Mouse (Mus musculus): ENCODE measurements at regions not wholly inside any gene's neighbourhood (a gene's known extent, or its start where the extent isn't known, plus 50 kb on each side); places are given as distances from the start of the nearest gene placed in this dataset.
"Not testable (repeated sequence)": the region's sequence is repeated elsewhere in the genome, so short reads cannot be mapped to it uniquely, and the experiment has no call there.

GRCm38 (mm10) chr19:8496561-8496960, 91.7 kb upstream of the Slc22a30 start:
- not testable (repeated sequence) for H3K9me3 ChIP-seq (ENCODE audit: control insufficient read depth, low read length); H3K4me2 ChIP-seq; H3K27ac ChIP-seq (ENCODE audit: low read depth, low read length); H3K9ac ChIP-seq (ENCODE audit: low read depth, low read length); H3K27me3 ChIP-seq (replicated peaks; ENCODE audit: control insufficient read depth, insufficient read depth, low read length); ATAC-seq (replicated peaks; ENCODE audit: low FRiP score); H3K4me3 ChIP-seq (ENCODE audit: low read depth, low read length); H3K4me1 ChIP-seq (replicated peaks; ENCODE audit: control insufficient read depth, insufficient read depth, low read length); H3K36me3 ChIP-seq (ENCODE audit: control insufficient read depth, insufficient read depth, low read length); DNase-seq (ENCODE audit: low spot score)
- WGBS, result 88% methylated on average over 3 of the region's 3 CpGs

- H3K9me3 ChIP-seq (ENCODE audit: control insufficient read depth, low read length); H3K4me2 ChIP-seq; H3K4me1 ChIP-seq (replicated peaks; ENCODE audit: control insufficient read depth, insufficient read depth, low read length); H3K9ac ChIP-seq (ENCODE audit: low read depth, low read length); H3K27me3 ChIP-seq (replicated peaks; ENCODE audit: control insufficient read depth, insufficient read depth, low read length); H3K27ac ChIP-seq (ENCODE audit: low read depth, low read length); H3K36me3 ChIP-seq (ENCODE audit: control insufficient read depth, insufficient read depth, low read length); DNase-seq (ENCODE audit: low spot score); ATAC-seq (replicated peaks; ENCODE audit: low FRiP score); H3K4me3 ChIP-seq (ENCODE audit: low read depth, low read length): not testable (repeated sequence)
- 82% methylated on average over 2 of the region's 2 CpGs for WGBS
Measured at GRCm38 (mm10) chr19:8497526-8497925, 92.6 kb upstream of the Slc22a30 start.

- 72% methylated on average over 6 of the region's 6 CpGs for WGBS
- H3K4me1 ChIP-seq (replicated peaks; ENCODE audit: control insufficient read depth, insufficient read depth, low read length), result not testable (repeated sequence)
- H3K4me3 ChIP-seq (ENCODE audit: low read depth, low read length), result peak overlapping the region; percentile 47
Measured at GRCm38 (mm10) chr19:8517721-8518120, 73.3 kb upstream of the Slc22a8 start.

GRCm38 (mm10) chr19:8518273-8518672, 72.8 kb upstream of the Slc22a8 start:
- peak overlapping the region; percentile 47 for H3K4me3 ChIP-seq (ENCODE audit: low read depth, low read length)
- no peaks in the 10 kb centered on the region for H3K27me3 ChIP-seq (replicated peaks; ENCODE audit: control insufficient read depth, insufficient read depth, low read length)
- peak overlapping the region; percentile 38 for H3K9ac ChIP-seq (ENCODE audit: low read depth, low read length)
- no peaks in the 10 kb centered on the region for H3K36me3 ChIP-seq (ENCODE audit: control insufficient read depth, insufficient read depth, low read length)
- H3K4me2 ChIP-seq, result peak overlapping the region; percentile 62
- no peaks in the 10 kb centered on the region for H3K9me3 ChIP-seq (ENCODE audit: control insufficient read depth, low read length)
- DNase-seq (ENCODE audit: low spot score) (peak; percentile 32), ATAC-seq (replicated peaks; ENCODE audit: low FRiP score) (peak; percentile 57; the same call in 1 of the 2 replicates)
- WGBS, result 43% methylated on average over 11 of the region's 11 CpGs
- H3K27ac ChIP-seq (ENCODE audit: low read depth, low read length), result no peak overlapping the region
- H3K4me1 ChIP-seq (replicated peaks; ENCODE audit: control insufficient read depth, insufficient read depth, low read length), result no peaks in the 10 kb centered on the region

More at GRCm38 (mm10) chr19:8517721-8518120, 73.3 kb upstream of the Slc22a8 start:
- H3K27me3 ChIP-seq (replicated peaks; ENCODE audit: control insufficient read depth, insufficient read depth, low read length); H3K36me3 ChIP-seq (ENCODE audit: control insufficient read depth, insufficient read depth, low read length); H3K9ac ChIP-seq (ENCODE audit: low read depth, low read length); H3K27ac ChIP-seq (ENCODE audit: low read depth, low read length); DNase-seq (ENCODE audit: low spot score); H3K9me3 ChIP-seq (ENCODE audit: control insufficient read depth, low read length); ATAC-seq (replicated peaks; ENCODE audit: low FRiP score): not testable (repeated sequence)
- peak overlapping the region; percentile 62 for H3K4me2 ChIP-seq

- ATAC-seq (replicated peaks; ENCODE audit: low FRiP score); DNase-seq (ENCODE audit: low spot score); H3K9ac ChIP-seq (ENCODE audit: low read depth, low read length); H3K27ac ChIP-seq (ENCODE audit: low read depth, low read length); H3K4me3 ChIP-seq (ENCODE audit: low read depth, low read length); H3K4me1 ChIP-seq (replicated peaks; ENCODE audit: control insufficient read depth, insufficient read depth, low read length); H3K36me3 ChIP-seq (ENCODE audit: control insufficient read depth, insufficient read depth, low read length); H3K27me3 ChIP-seq (replicated peaks; ENCODE audit: control insufficient read depth, insufficient read depth, low read length); H3K9me3 ChIP-seq (ENCODE audit: control insufficient read depth, low read length): not testable (repeated sequence)
- WGBS, result 74% methylated on average over 7 of the region's 7 CpGs
- H3K4me2 ChIP-seq, result peak overlapping the region; percentile 62
Measured at GRCm38 (mm10) chr19:8518933-8519332, 72.1 kb upstream of the Slc22a8 start.

GRCm38 (mm10) chr19:8534597-8534996, 56.5 kb upstream of the Slc22a8 start:
- WGBS, result 67% methylated on average over 3 of the region's 3 CpGs
- no peak overlapping the region for H3K4me3 ChIP-seq (ENCODE audit: low read depth, low read length)
- H3K4me2 ChIP-seq, result no peak overlapping the region
- no peaks in the 10 kb centered on the region for H3K4me1 ChIP-seq (replicated peaks; ENCODE audit: control insufficient read depth, insufficient read depth, low read length)
- no peaks in the 10 kb centered on the region for H3K27me3 ChIP-seq (replicated peaks; ENCODE audit: control insufficient read depth, insufficient read depth, low read length)
- no peaks in the 10 kb centered on the region for H3K36me3 ChIP-seq (ENCODE audit: control insufficient read depth, insufficient read depth, low read length)
- DNase-seq (ENCODE audit: low spot score), result no peak
- H3K27ac ChIP-seq (ENCODE audit: low read depth, low read length), result no peak overlapping the region
- no peak for ATAC-seq (replicated peaks; ENCODE audit: low FRiP score)
- H3K9ac ChIP-seq (ENCODE audit: low read depth, low read length), result no peak overlapping the region
- no peaks in the 10 kb centered on the region for H3K9me3 ChIP-seq (ENCODE audit: control insufficient read depth, low read length)

GRCm38 (mm10) chr19:8536085-8536484, 55.0 kb upstream of the Slc22a8 start:
- Histone ChIP-seq H3K27me3 (replicated peaks; ENCODE audit: control insufficient read depth, insufficient read depth, low read length) (no peaks in the 10 kb centered on the region), H3K36me3 (ENCODE audit: control insufficient read depth, insufficient read depth, low read length) (no peaks in the 10 kb centered on the region), H3K9ac (ENCODE audit: low read depth, low read length) (no peak overlapping the region), H3K9me3 (ENCODE audit: control insufficient read depth, low read length) (no peaks in the 10 kb centered on the region), H3K4me1 (replicated peaks; ENCODE audit: control insufficient read depth, insufficient read depth, low read length) (no peaks in the 10 kb centered on the region), H3K27ac (ENCODE audit: low read depth, low read length) (no peak overlapping the region), H3K4me3 (ENCODE audit: low read depth, low read length) (no peak overlapping the region), H3K4me2 (no peak overlapping the region)
- ATAC-seq (replicated peaks; ENCODE audit: low FRiP score) (no peak), DNase-seq (ENCODE audit: low spot score) (no peak)
- WGBS, result 51% methylated on average over 2 of the region's 2 CpGs
